Mouse (Mus musculus): ENCODE measurements at regions not wholly inside any gene's neighbourhood (a gene's known extent, or its start where the extent isn't known, plus 50 kb on each side); places are given as distances from the start of the nearest gene placed in this dataset.

DNA sequence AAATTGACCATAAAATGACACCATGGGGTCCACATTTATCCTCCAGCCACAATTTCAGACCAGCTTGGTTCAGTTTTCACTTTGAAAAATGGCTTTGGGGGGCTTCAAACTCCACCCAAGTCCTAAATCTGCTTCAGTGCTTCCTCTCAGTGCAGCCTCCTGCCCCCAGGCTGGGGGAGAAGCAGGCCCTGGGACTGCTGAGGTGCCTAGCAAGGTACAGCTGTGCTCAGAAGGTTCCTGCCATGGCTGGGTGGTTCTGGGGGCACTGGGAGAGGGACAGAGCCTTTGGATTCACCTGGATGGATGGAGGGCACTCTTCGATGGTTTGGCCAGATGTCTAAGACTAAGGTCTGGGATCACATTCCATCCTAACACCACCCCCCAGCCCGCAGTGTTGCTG lies 107.7 kb upstream of the Pja1 start:
- no peak for TF ChIP-seq CTCF (IDR thresholded peaks at IDR 0.05; ENCODE audit: control insufficient read depth, insufficient read depth, low read length)
- no peak for TF ChIP-seq POLR2A (IDR thresholded peaks at IDR 0.05; ENCODE audit: borderline replicate concordance, control insufficient read depth, low read depth, low read length)

All from bone marrow, adult 2 months (tissue).